In genomic region chr2:30784078-30784994, GRCm38 (mm10) we compare ENCODE assay signal across 8 mouse cellular contexts. TPM values are rescaled to one million over a fixed set of nuclear protein-coding genes. Genes with fewer than 3 reads are reported as not detected.
DNase-seq lines count a peak whose midpoint lies in the region; ATAC-seq lines count a peak whose summit lies in the region.

No protein-coding gene starts in this region.

- H3K4me1 ChIP-seq in forebrain, embryonic 12.5 days = peaks cover 51% of the 10 kb centered on the region
- H3K4me1 ChIP-seq in hindbrain, embryonic 13.5 days (replicated peaks) = peaks cover 46% of the 10 kb centered on the region
- H3K4me1 ChIP-seq in liver, embryonic 12.5 days = peaks cover 36% of the 10 kb centered on the region

- peak overlapping the region; percentile 46 for H3K4me2 ChIP-seq in forebrain, embryonic 12.5 days
- H3K4me2 ChIP-seq in hindbrain, embryonic 13.5 days = peak overlapping the region; percentile 48
- peak overlapping the region; percentile 70 for H3K4me2 ChIP-seq in liver, embryonic 12.5 days

- DNase-seq in right cerebral cortex, postnatal 14 days = peak; percentile 35
- DNase-seq in right cerebral cortex, postnatal 10 days (ENCODE audit: low spot score in 2 of 2) = no peak
- peak; percentile 64 for DNase-seq in naive thymus-derived CD4-positive, alpha-beta T cell, adult 2 months (ENCODE audit: low read depth)
- DNase-seq in layer of hippocampus, adult 9-10 months (ENCODE audit: low spot score) = no peak
- no peak for DNase-seq in layer of hippocampus, adult 8-10 months (ENCODE audit: low spot score in 2 of 2)

- H3K4me3 ChIP-seq in forebrain, embryonic 12.5 days (replicated peaks) = peak overlapping the region; percentile 10; the same call in 1 of the 2 replicates
- no peak overlapping the region for H3K4me3 ChIP-seq in hindbrain, embryonic 13.5 days
- H3K4me3 ChIP-seq in liver, embryonic 12.5 days = peak overlapping the region; percentile 38

- no peaks in the 10 kb centered on the region for H3K27me3 ChIP-seq in forebrain, embryonic 12.5 days
- no peaks in the 10 kb centered on the region for H3K27me3 ChIP-seq in hindbrain, embryonic 13.5 days
- H3K27me3 ChIP-seq in liver, embryonic 12.5 days (replicated peaks) = peaks cover 45% of the 10 kb centered on the region

- peak; percentile 52 for ATAC-seq in forebrain, embryonic 12.5 days (ENCODE audit: low FRiP score)
- peak; percentile 14; the same call in 1 of the 2 replicates for ATAC-seq in hindbrain, embryonic 13.5 days (ENCODE audit: low FRiP score)
- ATAC-seq in liver, embryonic 12.5 days = peak; percentile 57

- H3K27ac ChIP-seq in forebrain, embryonic 12.5 days = peak overlapping the region; percentile 78
- H3K27ac ChIP-seq in hindbrain, embryonic 13.5 days = peak overlapping the region; percentile 66
- H3K27ac ChIP-seq in liver, embryonic 12.5 days = peak overlapping the region; percentile 78

- no peaks in the 10 kb centered on the region for H3K36me3 ChIP-seq in forebrain, embryonic 12.5 days (replicated peaks)
- H3K36me3 ChIP-seq in hindbrain, embryonic 13.5 days = no peaks in the 10 kb centered on the region
- H3K36me3 ChIP-seq in liver, embryonic 12.5 days = no peaks in the 10 kb centered on the region

- H3K9ac ChIP-seq in forebrain, embryonic 12.5 days = peak overlapping the region; percentile 30
- H3K9ac ChIP-seq in hindbrain, embryonic 13.5 days = peak overlapping the region; percentile 53
- H3K9ac ChIP-seq in liver, embryonic 12.5 days = peak overlapping the region; percentile 52

- 18% methylated on average over 28 of the region's 40 CpGs for WGBS in forebrain, embryonic 12.5 days
- WGBS in hindbrain, embryonic 13.5 days = 9% methylated on average over 40 of the region's 40 CpGs
- WGBS in liver, embryonic 12.5 days (ENCODE audit: insufficient replicate concordance) = 5% methylated on average over 39 of the region's 40 CpGs

- no peaks in the 10 kb centered on the region for H3K9me3 ChIP-seq in forebrain, embryonic 12.5 days
- no peaks in the 10 kb centered on the region for H3K9me3 ChIP-seq in hindbrain, embryonic 13.5 days
- H3K9me3 ChIP-seq in liver, embryonic 12.5 days (replicated peaks) = no peaks in the 10 kb centered on the region

RNA-seq across cellular contexts. Expression of gene 1700001O22Rik, which starts 19.1 kb away (rescaled TPM):
- 4.2 and 4.5 TPM in 2 replicates for polyA plus RNA-seq in forebrain, embryonic 12.5 days (2016; fragmentation: Nextera tagmentation; extraction: Ambion mirVana)
- 1.7 and 2.4 TPM in 2 replicates for polyA plus RNA-seq in hindbrain, embryonic 13.5 days (2015; fragmentation: Nextera tagmentation; extraction: Ambion mirVana)
- polyA plus RNA-seq in liver, embryonic 12.5 days (2016; fragmentation: Nextera tagmentation; extraction: Ambion mirVana) = 0.18 and 0.19 TPM in 2 replicates
- total RNA-seq in layer of hippocampus, adult 8-10 months (2022) = 10 to 100 TPM in 1 of 4 experiments, 1 to 10 TPM in 3; 6.1 to 12.4 (median 7.1) TPM

RNA-seq across cellular contexts. Expression of gene Ntmt1, which starts 23.3 kb away (rescaled TPM):
- 101 and 104 TPM in 2 replicates for polyA plus RNA-seq in forebrain, embryonic 12.5 days (2016; fragmentation: Nextera tagmentation; extraction: Ambion mirVana)
- polyA plus RNA-seq in hindbrain, embryonic 13.5 days (2015; fragmentation: Nextera tagmentation; extraction: Ambion mirVana) = 108 and 115 TPM in 2 replicates
- 45.4 and 48.6 TPM in 2 replicates for polyA plus RNA-seq in liver, embryonic 12.5 days (2016; fragmentation: Nextera tagmentation; extraction: Ambion mirVana)
- total RNA-seq in layer of hippocampus, adult 8-10 months (2022) = 10 to 100 TPM; 29.6 to 33.4 (median 32.3) TPM

RNA-seq across cellular contexts. Expression of gene Asb6, which starts 45.8 kb away (rescaled TPM):
- 36.4 and 39.4 TPM in 2 replicates for polyA plus RNA-seq in forebrain, embryonic 12.5 days (2016; fragmentation: Nextera tagmentation; extraction: Ambion mirVana)
- 38.3 and 41.0 TPM in 2 replicates for polyA plus RNA-seq in hindbrain, embryonic 13.5 days (2015; fragmentation: Nextera tagmentation; extraction: Ambion mirVana)
- polyA plus RNA-seq in liver, embryonic 12.5 days (2016; fragmentation: Nextera tagmentation; extraction: Ambion mirVana) = 41.0 and 41.7 TPM in 2 replicates
- 10 to 100 TPM; 35.2 to 39.2 (median 37.5) TPM for total RNA-seq in layer of hippocampus, adult 8-10 months (2022)

RNA-seq across cellular contexts. Expression of gene Prrx2, which starts 50.4 kb away (rescaled TPM):
- polyA plus RNA-seq in forebrain, embryonic 12.5 days (2016; fragmentation: Nextera tagmentation; extraction: Ambion mirVana) = 16.0 and 19.8 TPM in 2 replicates
- polyA plus RNA-seq in hindbrain, embryonic 13.5 days (2015; fragmentation: Nextera tagmentation; extraction: Ambion mirVana) = 3.0 and 3.8 TPM in 2 replicates
- 2.5 and 4.1 TPM in 2 replicates for polyA plus RNA-seq in liver, embryonic 12.5 days (2016; fragmentation: Nextera tagmentation; extraction: Ambion mirVana)
- 1 to 10 TPM in 3 of 4 experiments, under 1 TPM in 1; 0.94 to 3.9 (median 1.9) TPM for total RNA-seq in layer of hippocampus, adult 8-10 months (2022)

Comparison
In these comparisons a context has a peak if more than half of its experiments do, and no peak if none do; other contexts are left out.
1. DNase-seq: peak in right cerebral cortex, postnatal 14 days (single experiment) and naive thymus-derived CD4-positive, alpha-beta T cell, adult 2 months (single experiment); none in right cerebral cortex, postnatal 10 days (0 of 2), layer of hippocampus, adult 9-10 months (single experiment) and layer of hippocampus, adult 8-10 months (0 of 2).
2. Peak in every context shown above with its lines, with median percentiles within 50 percentile points of each other: ATAC-seq, H3K27ac ChIP-seq, H3K4me2 ChIP-seq and H3K9ac ChIP-seq.